Mouse (Mus musculus) limb, embryonic 11.5 days (tissue): ENCODE data around the gene Wnt16. TPM values are rescaled to one million over a fixed set of nuclear protein-coding genes. Genes with fewer than 3 reads are reported as not detected.

Experiments
- ATAC-seq: fragments of 200-750 bp; cut with Nextera tagmentation; 2 replicates; pipeline ENCODE4 v1.8.0; 2017; ENCODE audit warnings: low read depth; ENCODE audit not compliant: insufficient number of reproducible peaks, low FRiP score, low TSS enrichment
- DNase-seq: peaks from one replicate; pipeline ENCODE4 v3.0.0-alpha.2; 2015; ENCODE audit warnings: low spot score
- H3K27ac ChIP-seq: fragments of 300-500 bp; sonication (generic); replicated peaks from 2 replicates; pipeline ENCODE4 v1.5.1; 2014; ENCODE audit warnings: low read depth, mild to moderate bottlenecking, low read length
- H3K27me3 ChIP-seq: fragments of 300-500 bp; sonication (generic); 2 replicates; pipeline ENCODE4 v1.6.1; 2014; ENCODE audit warnings: mild to moderate bottlenecking, low read length, mixed read lengths; ENCODE audit not compliant: control insufficient read depth, insufficient read depth
- H3K36me3 ChIP-seq: fragments of 300-500 bp; sonication (generic); 2 replicates; pipeline ENCODE4 v1.6.1; 2014; ENCODE audit warnings: mild to moderate bottlenecking, low read length, moderate library complexity, mixed read lengths; ENCODE audit not compliant: control insufficient read depth, insufficient read depth
- H3K4me1 ChIP-seq: fragments of 300-500 bp; sonication (generic); 2 replicates; pipeline ENCODE4 v1.6.1; 2014; ENCODE audit warnings: low read length, mixed read lengths; ENCODE audit not compliant: control insufficient read depth, insufficient read depth
- H3K4me2 ChIP-seq: fragments of 300-500 bp; sonication (generic); 2 replicates; pipeline ENCODE4 v1.6.1; 2014; ENCODE audit warnings: low read depth, mild to moderate bottlenecking, moderate library complexity; ENCODE audit not compliant: severe bottlenecking
- H3K4me3 ChIP-seq: fragments of 300-500 bp; sonication (generic); 2 replicates; pipeline ENCODE4 v1.5.1; 2014; ENCODE audit warnings: low read depth, low read length
- H3K9ac ChIP-seq: fragments of 300-500 bp; sonication (generic); 2 replicates; pipeline ENCODE4 v1.6.1; 2014; ENCODE audit warnings: mild to moderate bottlenecking, low read length
- H3K9me3 ChIP-seq: fragments of 300-500 bp; sonication (generic); 2 replicates; pipeline ENCODE4 v1.6.1; 2016; ENCODE audit warnings: low read length; ENCODE audit not compliant: control insufficient read depth
- WGBS: fragments of 180-500 bp; shearing (Covaris S2); extraction: QIAGEN DNeasy Blood & Tissue Kit; methylation state at CpG from one replicate; pipeline ENCODE4 v1.1.7; 2014; 5-methylcytosine and 5-hydroxymethylcytosine counted together
- polyA plus RNA-seq: library from polyadenylated mRNA; unstranded; fragments of >200 nt; fragmentation: Nextera tagmentation; extraction: Ambion mirVana; gene quantifications from 2 replicates; pipeline ENCODE4 v1.2.1, GENCODE M21; 2014

The Wnt16 gene
- polyA plus RNA-seq, 1 experiment from 2014 or later = 0.88 TPM

DNA sequence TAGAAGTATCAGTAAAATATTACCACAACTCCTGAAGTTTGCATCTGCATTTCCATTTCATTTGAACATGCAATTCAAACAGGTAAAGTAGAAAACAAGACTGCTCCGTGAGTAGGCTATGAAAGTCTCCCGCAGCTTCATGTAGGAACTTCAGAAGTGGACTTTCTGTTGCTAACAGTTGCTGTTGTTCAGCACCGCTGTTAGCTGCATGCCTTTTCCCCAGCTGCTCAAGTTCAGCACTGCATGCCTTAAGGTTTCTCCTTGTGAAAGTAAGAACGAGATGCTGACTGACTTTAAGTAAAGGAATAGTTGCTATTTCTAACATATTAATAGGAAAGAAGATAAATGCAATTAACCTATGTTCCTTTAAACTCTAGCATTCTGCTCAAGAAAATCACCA, 4.0 kb downstream of the Wnt16 start:
- Histone ChIP-seq H3K4me1 (peaks cover 9% of the 10 kb centered on the region), H3K9me3 (no peaks in the 10 kb centered on the region), H3K36me3 (no peaks in the 10 kb centered on the region), H3K4me2 (no peak overlapping the region), H3K9ac (no peak overlapping the region), H3K4me3 (no peak overlapping the region), H3K27me3 (peaks cover 3% of the 10 kb centered on the region; the same call in 1 of the 2 replicates), H3K27ac (no peak overlapping the region)
- WGBS = 39% methylated on average over 4 of the region's 4 CpGs
- ATAC-seq = no peak
- no peak for DNase-seq

DNA sequence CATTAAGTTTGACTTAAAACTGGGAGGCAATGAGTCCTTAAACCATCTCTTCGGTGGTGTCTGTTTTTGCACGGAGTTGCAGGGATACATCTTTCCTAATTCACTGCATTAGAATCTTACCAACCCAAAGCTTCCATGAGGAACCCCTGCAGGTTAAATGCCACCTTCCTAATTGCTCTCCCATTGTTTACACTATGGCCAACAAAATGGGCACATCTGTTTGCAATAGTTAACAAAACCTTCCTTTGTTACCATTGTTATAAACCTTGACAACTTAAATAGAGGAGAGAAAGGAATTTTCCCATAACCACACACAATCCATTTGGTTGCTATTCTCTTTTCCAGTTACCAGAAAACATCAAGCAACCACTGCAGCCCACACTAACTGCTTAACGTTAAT, 5.9 kb downstream of the Wnt16 start:
- H3K27ac ChIP-seq = no peak overlapping the region
- peaks cover 6% of the 10 kb centered on the region; the same call in 1 of the 2 replicates for H3K4me1 ChIP-seq
- no peaks in the 10 kb centered on the region for H3K27me3 ChIP-seq
- H3K9me3 ChIP-seq = no peaks in the 10 kb centered on the region
- 62% methylated on average over 3 of the region's 3 CpGs for WGBS
- H3K36me3 ChIP-seq = no peaks in the 10 kb centered on the region
- ATAC-seq (no peak), DNase-seq (no peak)
- no peak overlapping the region for H3K4me2 ChIP-seq
- H3K4me3 ChIP-seq = no peak overlapping the region
- H3K9ac ChIP-seq = no peak overlapping the region

DNA sequence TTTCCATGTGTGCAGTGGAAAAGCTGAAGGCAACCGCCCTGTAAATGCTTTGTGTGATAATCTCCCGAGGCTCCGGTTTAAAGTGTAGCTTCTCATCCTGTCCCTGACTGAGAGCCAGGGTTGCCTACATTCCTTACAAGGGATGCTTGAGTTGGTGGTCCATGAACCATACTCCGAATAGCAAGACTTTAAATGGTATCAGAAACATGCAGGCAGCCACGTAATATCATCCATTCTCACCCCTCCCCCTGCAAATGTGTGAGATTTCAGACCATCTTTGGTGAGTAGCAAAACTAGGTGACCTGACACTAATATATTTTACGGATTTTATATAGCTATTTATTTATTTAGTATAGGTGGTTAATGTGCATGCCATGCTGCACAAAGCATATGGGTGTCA, 9.0 kb downstream of the Wnt16 start:
- Histone ChIP-seq H3K27me3 (no peaks in the 10 kb centered on the region), H3K36me3 (no peaks in the 10 kb centered on the region), H3K27ac (no peak overlapping the region), H3K4me1 (peaks cover 4% of the 10 kb centered on the region; the same call in 1 of the 2 replicates), H3K9ac (no peak overlapping the region), H3K9me3 (no peaks in the 10 kb centered on the region), H3K4me3 (no peak overlapping the region), H3K4me2 (no peak overlapping the region)
- DNase-seq = no peak
- WGBS = 83% methylated on average over 6 of the region's 6 CpGs
- no peak for ATAC-seq

DNA sequence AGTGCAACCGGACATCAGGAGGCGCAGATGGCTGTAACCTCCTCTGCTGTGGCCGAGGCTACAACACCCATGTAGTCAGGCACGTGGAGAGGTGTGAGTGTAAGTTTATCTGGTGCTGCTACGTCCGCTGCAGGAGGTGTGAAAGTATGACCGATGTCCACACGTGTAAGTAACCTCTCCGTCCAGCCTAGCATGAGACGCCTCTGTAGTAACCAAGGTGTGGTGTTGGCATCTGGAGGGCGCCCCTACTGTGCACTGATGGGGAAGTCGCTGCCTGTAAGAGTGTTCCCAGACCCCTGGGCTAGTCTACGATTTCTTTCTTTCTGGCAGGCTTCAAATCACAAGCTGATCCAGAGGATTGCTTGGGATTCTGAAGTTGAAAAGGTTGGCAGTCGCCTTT, 10.0 kb downstream of the Wnt16 start:
- Histone ChIP-seq H3K27ac (no peak overlapping the region), H3K4me1 (peaks cover 4% of the 10 kb centered on the region; the same call in 1 of the 2 replicates), H3K4me3 (no peak overlapping the region), H3K36me3 (no peaks in the 10 kb centered on the region), H3K27me3 (no peaks in the 10 kb centered on the region), H3K9me3 (no peaks in the 10 kb centered on the region), H3K4me2 (no peak overlapping the region), H3K9ac (no peak overlapping the region)
- DNase-seq = no peak
- ATAC-seq = no peak
- 58% methylated on average over 14 of the region's 14 CpGs for WGBS

DNA sequence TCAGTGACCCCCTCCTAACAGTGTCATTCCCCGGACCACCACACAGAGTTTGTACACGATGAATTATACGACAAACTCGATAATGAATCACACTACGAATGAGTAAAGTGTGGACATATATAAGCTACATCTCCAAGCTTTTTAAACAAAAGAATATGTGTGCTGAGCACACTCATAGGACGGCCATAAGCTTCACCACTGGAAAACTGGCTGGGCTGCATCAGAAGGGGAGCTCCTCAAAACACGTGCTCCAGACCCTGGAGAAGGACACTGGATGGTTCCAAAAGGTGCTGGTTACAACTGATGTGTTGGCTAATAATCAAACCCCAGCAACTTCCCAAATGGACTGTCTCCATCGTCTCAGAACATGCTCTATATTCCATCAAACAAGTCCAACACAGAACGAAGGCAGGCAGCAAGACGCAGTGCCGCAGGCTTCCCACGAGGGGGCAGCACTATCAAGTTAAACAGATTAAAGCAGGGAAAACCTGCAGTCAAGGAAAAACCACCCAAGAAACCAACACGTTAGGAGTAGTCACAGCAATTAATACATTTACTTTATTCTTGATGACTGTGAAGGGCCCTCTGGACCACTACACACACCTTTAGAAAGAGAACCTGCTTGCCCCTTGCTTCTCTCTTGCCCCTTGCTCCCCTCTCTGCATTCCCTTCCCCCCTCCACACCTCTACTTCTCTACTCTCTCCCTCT, 37.5 kb downstream of the Wnt16 start:
- WGBS = 63% methylated on average over 13 of the region's 13 CpGs
- ATAC-seq (no peak; the same call in 1 of the 2 replicates), DNase-seq (peak; percentile 86)
- no peaks in the 10 kb centered on the region for H3K36me3 ChIP-seq
- no peak overlapping the region for H3K27ac ChIP-seq
- no peak overlapping the region for H3K4me3 ChIP-seq
- no peak overlapping the region for H3K4me2 ChIP-seq
- no peaks in the 10 kb centered on the region for H3K4me1 ChIP-seq
- no peak overlapping the region for H3K9ac ChIP-seq
- H3K27me3 ChIP-seq = no peaks in the 10 kb centered on the region
- no peaks in the 10 kb centered on the region for H3K9me3 ChIP-seq

DNA sequence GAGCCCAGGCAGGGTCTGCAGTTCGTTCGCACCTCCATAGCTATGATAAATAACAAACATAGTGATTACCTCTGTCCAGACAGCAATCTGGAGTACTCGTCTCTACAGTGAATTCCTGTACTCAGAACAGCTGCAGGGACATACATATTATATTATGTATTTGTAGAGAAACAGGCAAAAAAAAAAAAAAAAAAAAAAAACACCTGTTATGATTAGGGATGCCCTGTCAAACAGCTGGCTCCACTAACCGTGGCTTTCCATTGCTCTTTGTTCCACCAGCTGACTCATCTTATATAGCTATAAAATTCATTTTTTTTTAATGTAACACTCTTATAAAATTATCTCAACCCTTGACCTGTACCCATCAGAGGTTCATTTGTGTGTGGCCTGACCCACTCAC, 38.3 kb downstream of the Wnt16 start:
- Histone ChIP-seq H3K4me1 (no peaks in the 10 kb centered on the region), H3K4me2 (no peak overlapping the region), H3K4me3 (no peak overlapping the region), H3K27me3 (no peaks in the 10 kb centered on the region), H3K36me3 (no peaks in the 10 kb centered on the region), H3K27ac (no peak overlapping the region), H3K9me3 (no peaks in the 10 kb centered on the region), H3K9ac (no peak overlapping the region)
- ATAC-seq = 0 out of 2 replicates have a peak, but pooled peaks have one; percentile 28
- 75% methylated on average over 4 of the region's 4 CpGs for WGBS
- DNase-seq = no peak

DNA sequence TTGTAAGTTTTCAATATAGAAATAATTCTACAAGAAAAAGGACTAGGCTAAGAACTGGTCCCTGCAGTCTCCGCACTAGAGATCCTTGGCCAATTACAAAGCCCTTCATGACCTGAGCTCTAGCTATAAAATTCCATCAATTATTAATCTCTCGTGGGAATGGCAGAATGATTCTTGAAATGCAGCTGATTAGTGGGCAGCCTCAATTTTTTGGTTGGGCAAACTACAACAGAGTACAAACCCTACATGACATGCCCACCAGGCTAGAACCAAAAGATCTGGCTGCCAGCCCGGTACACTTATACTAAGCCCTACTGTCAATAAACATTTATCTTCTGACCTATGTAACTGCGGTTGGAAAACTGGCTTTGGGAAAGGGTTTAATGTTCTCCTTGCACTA, 39.1 kb downstream of the Wnt16 start:
- H3K4me1 ChIP-seq = no peaks in the 10 kb centered on the region
- ATAC-seq (no peak), DNase-seq (no peak)
- H3K27ac ChIP-seq = no peak overlapping the region
- 88% methylated on average over 4 of the region's 4 CpGs for WGBS
- no peak overlapping the region for H3K4me3 ChIP-seq
- H3K9ac ChIP-seq = no peak overlapping the region
- no peak overlapping the region for H3K4me2 ChIP-seq
- no peaks in the 10 kb centered on the region for H3K36me3 ChIP-seq
- no peaks in the 10 kb centered on the region for H3K27me3 ChIP-seq
- H3K9me3 ChIP-seq = no peaks in the 10 kb centered on the region

DNA sequence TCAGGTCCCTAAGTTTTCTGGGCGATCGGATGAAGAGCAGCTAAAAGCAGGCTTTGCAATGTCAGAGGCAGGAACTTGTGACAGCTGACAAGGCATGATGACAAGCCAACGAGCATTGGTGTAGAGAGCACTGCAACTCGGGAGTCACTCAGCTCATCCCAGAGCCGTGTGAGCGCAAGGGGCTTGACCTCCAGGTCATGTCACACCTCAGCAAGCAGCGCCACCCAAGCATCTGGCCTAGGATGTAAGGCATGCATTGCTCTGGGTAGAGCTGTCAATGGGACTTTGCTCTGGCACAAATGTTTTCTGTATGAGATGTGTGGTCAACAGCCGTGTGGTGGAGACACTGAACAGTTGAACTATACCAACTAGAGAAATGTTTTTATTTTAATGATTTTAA, 39.9 kb downstream of the Wnt16 start:
- 69% methylated on average over 8 of the region's 8 CpGs for WGBS
- Histone ChIP-seq H3K9me3 (no peaks in the 10 kb centered on the region), H3K4me3 (no peak overlapping the region), H3K4me2 (no peak overlapping the region), H3K36me3 (no peaks in the 10 kb centered on the region), H3K27me3 (no peaks in the 10 kb centered on the region), H3K9ac (no peak overlapping the region), H3K4me1 (no peaks in the 10 kb centered on the region), H3K27ac (no peak overlapping the region)
- no peak for DNase-seq
- no peak for ATAC-seq
